Comparison of ENCODE assay signal across 29 mouse cellular contexts in genomic region chr10:5343211-5343610, GRCm38 (mm10).
A peak's percentile ranks its signal among the peaks of the same experiment; 100 is the strongest.
DNase-seq lines count a peak whose midpoint lies in the region; ATAC-seq lines count a peak whose summit lies in the region.
"Had no signal": no experiment of that assay in that cellular context is flagged by ENCODE, and none has a peak within 500 bp of the region (broad histone marks: within the 10 kb centered on the region; RNA-seq: fewer than 3 reads in every experiment).

No protein-coding gene starts in this region.

- H3K9ac ChIP-seq in liver, embryonic 11.5 days (ENCODE audit: low read depth, low read length): no peak overlapping the region
- H3K9ac ChIP-seq: embryonic facial prominence, embryonic 13.5 days; forebrain, embryonic 12.5 days; heart, embryonic 13.5 days; hindbrain, embryonic 15.5 days had no signal

- no peak for ATAC-seq in liver, embryonic 11.5 days (replicated peaks; ENCODE audit: low FRiP score)
- ATAC-seq: forebrain, embryonic 16.5 days; intestine, postnatal 0 days; Patski had no signal

- intact Hi-C loops in left cerebral cortex, postnatal 36 days (cut with DNase I): no loop called here

- H3K9me3 ChIP-seq in liver, embryonic 11.5 days (ENCODE audit: control insufficient read depth, low read length): no peaks in the 10 kb centered on the region
- H3K9me3 ChIP-seq: embryonic facial prominence, embryonic 10.5 days; embryonic facial prominence, embryonic 13.5 days; forebrain, embryonic 12.5 days; G1E; heart, embryonic 10.5 days; heart, embryonic 13.5 days; hindbrain, embryonic 15.5 days had no signal

- H3K4me2 ChIP-seq in liver, embryonic 11.5 days: no peak overlapping the region
- H3K4me2 ChIP-seq: embryonic facial prominence, embryonic 13.5 days; forebrain, embryonic 12.5 days; heart, embryonic 13.5 days; hindbrain, embryonic 15.5 days had no signal

- no peak overlapping the region for H3K4me3 ChIP-seq in liver, embryonic 11.5 days (ENCODE audit: low read depth, low read length)
- H3K4me3 ChIP-seq: embryonic facial prominence, embryonic 10.5 days; embryonic facial prominence, embryonic 13.5 days; erythroblast, embryonic 14.5 days; forebrain, embryonic 12.5 days; heart, adult 2 months; heart, embryonic 10.5 days; heart, embryonic 13.5 days; hindbrain, embryonic 15.5 days had no signal

- no peaks in the 10 kb centered on the region for H3K36me3 ChIP-seq in liver, embryonic 11.5 days (ENCODE audit: control insufficient read depth, insufficient read depth, low read length)
- H3K36me3 ChIP-seq: embryonic facial prominence, embryonic 10.5 days; embryonic facial prominence, embryonic 13.5 days; forebrain, embryonic 12.5 days; G1E; heart, embryonic 10.5 days; heart, embryonic 13.5 days had no signal

- DNase-seq in brain, adult 2 months (ENCODE audit: low read depth, low spot score): peak; percentile 67
- DNase-seq in cerebellum, adult 11-12 months: peak; percentile 52
- peak; percentile 41 for DNase-seq in cerebellum, adult 8-10 months
- DNase-seq in cerebellum, postnatal 14 days: peak; percentile 16 to 39
- no peak for DNase-seq in left cerebral cortex, postnatal 36 days (ENCODE audit: low spot score in 2 of 2)
- DNase-seq in liver, embryonic 11.5 days (ENCODE audit: low spot score): no peak
- DNase-seq in layer of hippocampus, postnatal 14 days (ENCODE audit: low spot score in 2 of 2): no peak
- DNase-seq in thymus, adult 18-20 months: no peak
- DNase-seq: adrenal gland, postnatal 10 days; adrenal gland, postnatal 36 days; B cell, adult 2 months; gastrocnemius, postnatal 10 days; gastrocnemius, postnatal 36 days; heart, adult 2 months; heart, postnatal 14 days; heart, postnatal 4 days; kidney, adult 8-10 months had no signal

- no peaks in the 10 kb centered on the region for H3K27me3 ChIP-seq in liver, embryonic 11.5 days (replicated peaks; ENCODE audit: control insufficient read depth, insufficient read depth, low read length)
- H3K27me3 ChIP-seq: CH12.LX; embryonic facial prominence, embryonic 13.5 days; forebrain, embryonic 12.5 days; heart, embryonic 13.5 days; hindbrain, embryonic 15.5 days had no signal

- H3K27ac ChIP-seq in liver, embryonic 11.5 days (ENCODE audit: low read depth, low read length): no peak overlapping the region
- H3K27ac ChIP-seq: embryonic facial prominence, embryonic 10.5 days; embryonic facial prominence, embryonic 13.5 days; forebrain, embryonic 12.5 days; heart, adult 2 months; heart, embryonic 10.5 days; heart, embryonic 13.5 days; hindbrain, embryonic 15.5 days had no signal

- WGBS in liver, embryonic 11.5 days: 52% methylated on average over 4 of the region's 4 CpGs

- H3K4me1 ChIP-seq in liver, embryonic 11.5 days (replicated peaks; ENCODE audit: control insufficient read depth, insufficient read depth, low read length): no peaks in the 10 kb centered on the region
- H3K4me1 ChIP-seq: embryonic facial prominence, embryonic 10.5 days; embryonic facial prominence, embryonic 13.5 days; forebrain, embryonic 12.5 days; heart, embryonic 10.5 days; heart, embryonic 13.5 days; hindbrain, embryonic 15.5 days had no signal

Comparison
In these comparisons a context has a peak if more than half of its experiments do, and no peak if none do; other contexts are left out.
1. DNase-seq: peak in brain, adult 2 months (single experiment), cerebellum, adult 11-12 months (single experiment), cerebellum, adult 8-10 months (single experiment) and cerebellum, postnatal 14 days (2 of 2); none in left cerebral cortex, postnatal 36 days (0 of 2), liver, embryonic 11.5 days (single experiment), layer of hippocampus, postnatal 14 days (0 of 2) and thymus, adult 18-20 months (0 of 2).